Mouse (Mus musculus): Measurements from ENCODE around the gene Ino80.

DNA sequence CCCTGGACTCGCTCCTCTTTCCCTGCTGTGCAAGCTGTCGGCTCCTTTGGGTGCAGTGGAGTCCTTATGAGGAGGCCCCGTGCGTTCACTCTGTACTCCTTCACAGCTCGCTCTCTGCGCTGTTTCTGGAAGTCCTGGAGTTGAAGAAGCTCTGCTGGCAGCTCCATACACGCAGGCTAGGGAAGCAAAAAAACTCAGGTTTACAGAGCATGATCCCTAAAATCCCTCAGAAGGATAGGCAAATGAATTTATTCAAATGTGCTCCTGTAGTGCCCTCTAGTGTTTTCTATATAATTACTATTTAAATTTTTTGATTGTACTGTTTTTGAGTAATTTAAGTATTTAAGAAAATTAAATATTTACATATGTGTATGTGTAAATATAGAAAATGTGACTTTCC lies 43.1 kb upstream of the Ino80 start:
- TF ChIP-seq CTCF (IDR thresholded peaks at IDR 0.05; ENCODE audit: extremely low read depth, insufficient read length, insufficient replicate concordance, low read depth, low read length) (no peak), POLR2A (IDR thresholded peaks at IDR 0.05; ENCODE audit: low read depth, low read length) (no peak)

Measured in small intestine, adult 2 months (tissue).